Mouse (Mus musculus): ENCODE data around the gene Hemgn. TPM values are rescaled to one million over a fixed set of nuclear protein-coding genes. Genes with fewer than 3 reads are reported as not detected.

Gene Hemgn
- total and polyA plus RNA-seq, 3 experiments = 11.8 to 19.9 TPM; not detected in 1

- Histone ChIP-seq H3K79me2 (ENCODE audit: control insufficient read depth, insufficient read depth, low read length, poor library complexity) (peaks cover 20% of the 10 kb centered on the region), H3K9ac (ENCODE audit: control insufficient read depth, low read depth, low read length, poor library complexity, severe bottlenecking) (no peak overlapping the region), H3K4me3 (ENCODE audit: control insufficient read depth in 1 of 2, insufficient read depth in 1 of 2, low read depth in 2 of 2, low read length in 2 of 2) (no peak overlapping the region), H3K9me3 (replicated peaks; ENCODE audit: insufficient read depth, low read length) (no peaks in the 10 kb centered on the region), H3K27ac (ENCODE audit: control insufficient read depth, low read depth, low read length) (no peak overlapping the region), H3K36me3 (ENCODE audit: control insufficient read depth in 1 of 2, insufficient read depth in 2 of 2, low read length in 2 of 2) (peaks cover 0 to 13% of the 10 kb centered on the region in 2 experiments; a peak in 2 of 4 replicates), H3K27me3 (ENCODE audit: control insufficient read depth in 1 of 2, insufficient read depth in 2 of 2, low read length in 2 of 2) (no peaks in the 10 kb centered on the region), H3K4me1 (ENCODE audit: control insufficient read depth in 1 of 2, insufficient read depth in 2 of 2, low read length in 2 of 2) (peaks cover 7 to 18% of the 10 kb centered on the region in 2 experiments)
- TF ChIP-seq MXI1 (IDR thresholded peaks at IDR 0.05; ENCODE audit: low read depth, low read length) (no peak), POLR2A (IDR thresholded peaks at IDR 0.05; ENCODE audit: control insufficient read depth in 1 of 2, insufficient read depth in 1 of 2, low read depth in 1 of 2, low read length in 2 of 2, poor library complexity in 1 of 2) (no peak), ETS1 (IDR thresholded peaks at IDR 0.05; ENCODE audit: low read depth, low read length) (no peak), SIN3A (IDR thresholded peaks at IDR 0.05; ENCODE audit: low read length) (no peak), TAL1 (IDR thresholded peaks at IDR 0.05; ENCODE audit: low read length) (no peak), RCOR1 (IDR thresholded peaks at IDR 0.05; ENCODE audit: low read depth, low read length) (no peak), MAX (IDR thresholded peaks at IDR 0.05; ENCODE audit: low read length) (no peak), CHD1 (IDR thresholded peaks at IDR 0.05; ENCODE audit: low read depth, low read length) (no peak), MEF2A (IDR thresholded peaks at IDR 0.05; ENCODE audit: extremely low read depth, insufficient replicate concordance, low read depth, low read length, poor library complexity, severe bottlenecking) (no peak), JUND (IDR thresholded peaks at IDR 0.05; ENCODE audit: low read depth, low read length) (no peak), HCFC1 (IDR thresholded peaks at IDR 0.05; ENCODE audit: low read depth, low read length) (no peak), UBTF (IDR thresholded peaks at IDR 0.05; ENCODE audit: borderline replicate concordance, insufficient read depth, low read depth, low read length) (no peak)
- DNase-seq (ENCODE audit: low read depth, low spot score) = no peak
Measured at GRCm38 (mm10) chr4:46447461-46447860, 34.2 kb upstream of the Hemgn start.

GRCm38 (mm10) chr4:46445237-46445945 is 32.1 kb upstream of the Hemgn start:
- TF ChIP-seq JUND (IDR thresholded peaks at IDR 0.05; ENCODE audit: low read depth, low read length) = no peak
- TF ChIP-seq POLR2AphosphoS5 (IDR thresholded peaks at IDR 0.05; ENCODE audit: borderline replicate concordance, low read depth, low read length) = no peak
- TF ChIP-seq POLR2AphosphoS2 (IDR thresholded peaks at IDR 0.05; ENCODE audit: low read length) = no peak
- TF ChIP-seq ZNF384 (IDR thresholded peaks at IDR 0.05; ENCODE audit: low read depth, low read length) = no peak
- TF ChIP-seq USF2 (IDR thresholded peaks at IDR 0.05; ENCODE audit: borderline replicate concordance in 1 of 2, insufficient read depth in 1 of 2, low read depth in 1 of 2, low read length in 2 of 2) = no peak
- Histone ChIP-seq H3K9me3 (replicated peaks; ENCODE audit: insufficient read depth, low read length) (no peaks in the 10 kb centered on the region), H3K9ac (ENCODE audit: control insufficient read depth, low read depth, low read length, poor library complexity, severe bottlenecking) (no peak overlapping the region), H3K27ac (ENCODE audit: control insufficient read depth, low read depth, low read length) (no peak overlapping the region), H3K27me3 (ENCODE audit: control insufficient read depth in 1 of 2, insufficient read depth in 2 of 2, low read length in 2 of 2) (no peaks in the 10 kb centered on the region; a peak in 1 of 4 replicates), H3K4me3 (ENCODE audit: control insufficient read depth in 1 of 2, insufficient read depth in 1 of 2, low read depth in 2 of 2, low read length in 2 of 2) (no peak overlapping the region), H3K79me2 (ENCODE audit: control insufficient read depth, insufficient read depth, low read length, poor library complexity) (peaks cover 1% of the 10 kb centered on the region; the same call in 1 of the 2 replicates), H3K36me3 (ENCODE audit: control insufficient read depth in 1 of 2, insufficient read depth in 2 of 2, low read length in 2 of 2) (peaks cover 0 to 13% of the 10 kb centered on the region in 2 experiments; a peak in 2 of 4 replicates), H3K4me1 (ENCODE audit: control insufficient read depth in 1 of 2, insufficient read depth in 2 of 2, low read length in 2 of 2) (peaks cover 7 to 21% of the 10 kb centered on the region in 2 experiments)
- DNase-seq (ENCODE audit: low read depth, low spot score) = no peak
